Mouse (Mus musculus): ENCODE data around the gene Aaed1.

Aaed1 gene

DNA sequence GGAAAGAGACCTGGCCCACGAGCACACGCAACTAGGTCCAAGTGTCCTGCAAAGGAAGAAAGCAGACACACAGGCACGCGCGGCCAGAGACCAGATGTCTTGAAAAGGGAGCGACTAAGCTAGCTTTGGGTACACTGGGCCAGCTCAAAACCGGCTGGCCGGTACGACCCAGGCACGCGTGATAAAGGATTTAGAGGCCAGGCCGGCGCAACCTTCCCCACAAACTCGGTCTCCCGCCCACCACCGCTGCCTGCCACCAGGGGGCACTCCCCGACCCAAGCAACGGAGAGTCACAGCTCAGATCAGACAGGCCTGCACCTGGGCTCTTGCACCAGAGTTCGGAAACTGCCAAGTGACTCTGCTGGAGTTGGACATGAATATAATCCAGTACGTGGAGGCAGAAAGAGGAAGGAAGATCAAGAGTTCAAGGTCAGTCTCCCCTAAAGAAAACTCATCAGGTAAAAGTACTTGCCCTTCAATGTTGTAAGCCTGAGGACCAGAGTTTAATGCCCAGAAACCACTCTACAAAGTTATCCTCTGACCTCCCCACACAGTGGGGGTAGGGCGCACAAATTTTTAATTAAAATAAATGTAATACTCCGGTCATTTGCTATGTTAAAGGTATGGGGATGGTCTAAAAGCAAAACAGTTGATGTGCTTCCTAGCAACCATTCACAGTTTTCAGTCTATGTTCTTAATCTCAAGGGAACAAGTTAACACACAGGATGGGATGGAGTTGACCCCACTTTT, 63.6 kb downstream of the Aaed1 start:
- peak; percentile 90 for DNase-seq

GRCm38 (mm10) chr13:64248161-64248774, 64.2 kb downstream of the Aaed1 start:
- peak; percentile 81 for DNase-seq

- no peak for DNase-seq
Measured at GRCm38 (mm10) chr13:64246106-64246505, 66.4 kb downstream of the Aaed1 start.

- DNase-seq: no peak
Measured at GRCm38 (mm10) chr13:64244685-64245261, 67.7 kb downstream of the Aaed1 start.

DNA sequence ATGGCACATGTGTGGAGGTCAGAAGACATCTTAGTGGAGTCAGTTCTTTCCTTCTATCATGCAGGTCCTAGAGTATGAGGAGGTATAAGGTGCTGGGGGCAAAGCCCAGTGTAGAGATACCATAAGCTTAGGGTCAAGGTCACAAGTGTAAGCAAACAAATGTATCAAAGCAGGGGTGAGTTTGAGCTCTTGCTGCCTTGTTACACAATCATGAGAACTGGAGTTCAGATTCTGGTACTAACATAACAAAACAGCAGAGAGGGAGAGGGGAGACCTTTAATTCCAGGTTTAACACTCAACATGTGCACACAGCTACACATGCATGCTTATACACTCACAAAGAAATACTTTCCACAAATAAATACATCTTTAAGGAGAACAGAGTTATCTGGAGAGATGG, 69.8 kb downstream of the Aaed1 start:
- DNase-seq: no peak

DNA sequence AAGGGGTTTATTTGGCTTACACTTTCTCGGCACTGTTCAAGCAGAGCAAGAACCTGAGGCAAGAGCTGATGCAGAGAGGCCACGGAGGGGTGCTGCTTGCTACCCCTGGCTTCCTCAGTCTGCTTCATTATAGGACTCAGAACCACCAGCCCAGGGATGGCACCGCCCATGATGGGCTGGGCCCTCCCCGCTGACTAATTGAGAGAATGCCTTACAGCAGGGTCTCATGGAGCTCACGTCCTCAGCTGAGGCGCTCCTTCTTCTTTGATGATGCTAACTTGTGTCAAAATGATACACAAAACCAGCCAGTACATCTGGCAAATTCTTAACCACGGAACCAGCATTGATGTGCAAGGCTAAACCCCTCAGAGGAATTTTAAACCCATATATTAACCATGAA, 71.9 kb downstream of the Aaed1 start:
- no peak for DNase-seq

GRCm38 (mm10) chr13:64237681-64238157, 74.8 kb downstream of the Aaed1 start:
- no peak for DNase-seq

DNA sequence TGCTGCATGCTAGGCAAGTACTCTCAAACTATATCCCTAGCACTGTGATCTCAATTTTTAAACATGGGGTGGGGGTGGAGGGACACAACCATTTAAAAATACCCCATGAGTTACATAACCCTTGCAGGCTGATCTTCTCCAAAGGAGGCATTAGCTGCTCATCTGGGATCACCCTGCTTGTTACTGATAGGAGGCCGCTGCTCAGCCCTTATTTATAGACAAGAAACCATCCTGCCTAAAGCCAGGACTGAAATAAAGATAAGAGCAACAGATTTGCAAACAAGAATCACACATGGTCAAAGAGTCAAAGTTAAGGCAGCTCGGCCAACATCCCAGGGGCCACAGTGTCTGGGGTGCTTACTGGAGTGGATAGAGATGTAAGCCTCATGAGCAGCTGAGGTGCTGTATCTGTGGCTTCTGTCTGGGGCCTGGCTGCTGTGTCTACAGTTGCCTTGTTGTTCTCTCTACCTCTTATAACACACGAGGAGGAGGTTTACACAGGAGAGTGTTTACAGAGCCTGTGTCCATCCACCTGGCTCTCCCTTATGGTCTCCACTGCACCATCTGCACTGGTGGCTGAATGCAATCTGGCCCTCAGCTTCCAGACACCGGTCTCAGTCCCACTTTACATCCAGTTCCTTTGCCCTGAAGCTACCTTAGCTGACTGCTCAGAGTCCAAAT, 75.4 kb downstream of the Aaed1 start:
- peak; percentile 35 for DNase-seq

GRCm38 (mm10) chr13:64235777-64236176, 76.7 kb downstream of the Aaed1 start:
- no peak for DNase-seq

- no peak for DNase-seq
Measured at GRCm38 (mm10) chr13:64235062-64235715, 77.3 kb downstream of the Aaed1 start.

DNA sequence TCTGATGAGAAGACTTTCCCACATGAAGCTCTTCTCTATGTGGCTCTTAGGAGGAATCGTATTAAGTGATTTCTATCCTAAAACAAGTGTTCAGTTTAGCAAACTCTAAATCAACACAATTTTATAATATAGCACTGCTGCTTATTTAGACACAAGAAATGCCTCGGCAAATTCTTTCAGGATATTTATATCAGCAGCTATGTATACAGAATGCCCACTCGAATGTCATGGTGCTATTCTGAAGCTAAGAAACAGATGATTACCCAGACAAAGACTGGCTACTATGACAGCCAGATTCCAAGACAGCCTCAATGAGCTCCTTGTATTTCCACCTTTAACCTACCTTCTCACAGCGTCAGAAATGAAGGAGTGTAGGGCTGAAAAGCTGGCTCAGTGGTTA, 79.4 kb downstream of the Aaed1 start:
- DNase-seq: no peak

DNA sequence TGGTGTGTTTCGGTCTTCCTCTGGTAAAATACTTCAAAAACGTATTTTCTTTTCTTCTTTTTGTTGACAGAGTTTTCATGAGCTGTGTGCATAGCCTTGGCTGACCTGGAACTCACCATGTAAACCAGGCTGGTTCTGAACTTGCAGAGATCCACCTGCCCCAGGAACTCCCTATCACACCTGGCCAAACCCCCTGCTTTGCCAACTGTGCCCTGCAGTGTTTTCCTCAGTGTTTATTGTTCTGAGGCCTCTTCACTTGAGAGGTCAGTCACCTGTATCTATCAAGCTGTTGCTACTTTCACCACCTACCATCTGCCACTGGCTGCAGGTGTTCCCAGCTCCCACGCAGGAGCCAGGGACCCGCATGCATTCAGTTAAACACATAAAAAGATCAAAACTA, 85.8 kb downstream of the Aaed1 start:
- DNase-seq: no peak

DNA sequence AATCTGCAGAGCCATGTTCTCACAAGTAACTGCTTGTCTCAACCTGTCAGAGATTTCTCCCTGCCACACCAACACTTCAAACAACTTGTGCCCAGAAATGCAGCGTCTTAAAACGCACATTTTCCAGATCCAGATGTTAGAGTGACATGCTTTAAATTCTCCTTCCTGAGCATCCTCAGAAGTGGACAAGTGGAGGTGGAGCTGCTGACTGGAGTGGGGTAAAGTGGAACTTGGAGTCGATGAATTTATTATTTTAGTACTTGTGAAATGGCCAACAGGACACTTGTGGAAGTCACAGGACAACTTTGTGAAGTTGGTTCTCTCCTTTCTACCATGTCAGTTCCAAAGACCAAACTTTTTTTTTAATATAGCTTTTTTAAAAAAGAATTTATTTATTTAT, 86.8 kb downstream of the Aaed1 start:
- DNase-seq: no peak

Measured in kidney, postnatal 14 days (tissue).